Mouse (Mus musculus): Measurements from ENCODE around the gene Scap. TPM values are rescaled to one million over a fixed set of nuclear protein-coding genes. Genes with fewer than 3 reads are reported as not detected.
"Not testable (repeated sequence)": the region's sequence is repeated elsewhere in the genome, so short reads cannot be mapped to it uniquely, and the experiment has no call there.

Scap gene
- polyA plus RNA-seq, 1 experiment from 2014 or later, result 36.6 TPM

- Histone ChIP-seq H3K4me3 (ENCODE audit: low read depth, low read length) (no peak overlapping the region), H3K4me2 (ENCODE audit: low read depth, low read length) (no peak overlapping the region), H3K9me3 (replicated peaks; ENCODE audit: control insufficient read depth, low read length) (no peaks in the 10 kb centered on the region), H3K36me3 (ENCODE audit: control insufficient read depth, insufficient read depth) (no peaks in the 10 kb centered on the region), H3K4me1 (ENCODE audit: control insufficient read depth, low read depth, low read length) (0 out of 2 replicates have a peak, but pooled peaks cover 2% of the 10 kb centered on the region), H3K27ac (ENCODE audit: low read length) (no peak overlapping the region), H3K27me3 (ENCODE audit: control insufficient read depth, insufficient read depth, low read depth, low read length) (no peaks in the 10 kb centered on the region), H3K9ac (ENCODE audit: low read depth, low read length) (no peak overlapping the region)
- WGBS (ENCODE audit: insufficient replicate concordance), result 18% methylated on average over 2 of the region's 2 CpGs
- no peak for ATAC-seq (ENCODE audit: low read depth)
Measured at GRCm38 (mm10) chr9:110328178-110328577, 4.9 kb upstream of the Scap start.

GRCm38 (mm10) chr9:110328946-110329630 is 4.0 kb upstream of the Scap start:
- no peak overlapping the region for H3K4me2 ChIP-seq (ENCODE audit: low read depth, low read length)
- no peaks in the 10 kb centered on the region for H3K36me3 ChIP-seq (ENCODE audit: control insufficient read depth, insufficient read depth)
- WGBS (ENCODE audit: insufficient replicate concordance), result 26% methylated on average over 5 of the region's 5 CpGs
- H3K4me1 ChIP-seq (ENCODE audit: control insufficient read depth, low read depth, low read length), result peaks cover 7% of the 10 kb centered on the region
- no peak for ATAC-seq (ENCODE audit: low read depth)
- no peak overlapping the region for H3K9ac ChIP-seq (ENCODE audit: low read depth, low read length)
- no peaks in the 10 kb centered on the region for H3K27me3 ChIP-seq (ENCODE audit: control insufficient read depth, insufficient read depth, low read depth, low read length)
- no peak overlapping the region for H3K4me3 ChIP-seq (ENCODE audit: low read depth, low read length)
- no peaks in the 10 kb centered on the region for H3K9me3 ChIP-seq (replicated peaks; ENCODE audit: control insufficient read depth, low read length)
- H3K27ac ChIP-seq (ENCODE audit: low read length), result no peak overlapping the region

GRCm38 (mm10) chr9:110329655-110330054 is 3.4 kb upstream of the Scap start:
- Histone ChIP-seq H3K27ac (ENCODE audit: low read length) (no peak overlapping the region), H3K9me3 (replicated peaks; ENCODE audit: control insufficient read depth, low read length) (no peaks in the 10 kb centered on the region)

GRCm38 (mm10) chr9:110330341-110330740 is 2.7 kb upstream of the Scap start:
- H3K27ac ChIP-seq (ENCODE audit: low read length), result no peak overlapping the region
- H3K27me3 ChIP-seq (ENCODE audit: control insufficient read depth, insufficient read depth, low read depth, low read length), result no peaks in the 10 kb centered on the region
- no peak overlapping the region for H3K4me3 ChIP-seq (ENCODE audit: low read depth, low read length)
- H3K4me1 ChIP-seq (ENCODE audit: control insufficient read depth, low read depth, low read length), result peaks cover 17% of the 10 kb centered on the region
- H3K36me3 ChIP-seq (ENCODE audit: control insufficient read depth, insufficient read depth), result no peaks in the 10 kb centered on the region
- H3K9ac ChIP-seq (ENCODE audit: low read depth, low read length), result no peak overlapping the region
- ATAC-seq (ENCODE audit: low read depth), result no peak
- no peaks in the 10 kb centered on the region for H3K9me3 ChIP-seq (replicated peaks; ENCODE audit: control insufficient read depth, low read length)
- WGBS (ENCODE audit: insufficient replicate concordance), result 39% methylated on average over 6 of the region's 6 CpGs
- H3K4me2 ChIP-seq (ENCODE audit: low read depth, low read length), result no peak overlapping the region

More at GRCm38 (mm10) chr9:110329655-110330054, 3.4 kb upstream of the Scap start:
- WGBS (ENCODE audit: insufficient replicate concordance), result 67% methylated on average over 21 of the region's 21 CpGs
- H3K4me2 ChIP-seq (ENCODE audit: low read depth, low read length), result no peak overlapping the region
- no peak overlapping the region for H3K9ac ChIP-seq (ENCODE audit: low read depth, low read length)
- ATAC-seq (ENCODE audit: low read depth), result no peak
- H3K27me3 ChIP-seq (ENCODE audit: control insufficient read depth, insufficient read depth, low read depth, low read length), result no peaks in the 10 kb centered on the region
- no peak overlapping the region for H3K4me3 ChIP-seq (ENCODE audit: low read depth, low read length)
- no peaks in the 10 kb centered on the region for H3K36me3 ChIP-seq (ENCODE audit: control insufficient read depth, insufficient read depth)
- peaks cover 11% of the 10 kb centered on the region for H3K4me1 ChIP-seq (ENCODE audit: control insufficient read depth, low read depth, low read length)

GRCm38 (mm10) chr9:110330913-110331312 is 2.2 kb upstream of the Scap start:
- not testable (repeated sequence) for H3K36me3 ChIP-seq (ENCODE audit: control insufficient read depth, insufficient read depth); H3K4me3 ChIP-seq (ENCODE audit: low read depth, low read length); ATAC-seq (ENCODE audit: low read depth); H3K27ac ChIP-seq (ENCODE audit: low read length); H3K27me3 ChIP-seq (ENCODE audit: control insufficient read depth, insufficient read depth, low read depth, low read length); H3K9ac ChIP-seq (ENCODE audit: low read depth, low read length); H3K9me3 ChIP-seq (replicated peaks; ENCODE audit: control insufficient read depth, low read length); H3K4me2 ChIP-seq (ENCODE audit: low read depth, low read length)
- WGBS (ENCODE audit: insufficient replicate concordance), result 71% methylated on average over 5 of the region's 5 CpGs
- H3K4me1 ChIP-seq (ENCODE audit: control insufficient read depth, low read depth, low read length), result peaks cover 19% of the 10 kb centered on the region

- Histone ChIP-seq H3K27me3 (ENCODE audit: control insufficient read depth, insufficient read depth, low read depth, low read length) (no peaks in the 10 kb centered on the region), H3K27ac (ENCODE audit: low read length) (peak overlapping the region; percentile 50), H3K4me2 (ENCODE audit: low read depth, low read length) (peak overlapping the region; percentile 89), H3K4me3 (ENCODE audit: low read depth, low read length) (peak overlapping the region; percentile 78), H3K36me3 (ENCODE audit: control insufficient read depth, insufficient read depth) (no peaks in the 10 kb centered on the region), H3K9me3 (replicated peaks; ENCODE audit: control insufficient read depth, low read length) (no peaks in the 10 kb centered on the region), H3K9ac (ENCODE audit: low read depth, low read length) (peak overlapping the region; percentile 80), H3K4me1 (ENCODE audit: control insufficient read depth, low read depth, low read length) (peaks cover 19% of the 10 kb centered on the region)
- 6% methylated on average over 12 of the region's 12 CpGs for WGBS (ENCODE audit: insufficient replicate concordance)
- ATAC-seq (ENCODE audit: low read depth), result no peak
Measured at GRCm38 (mm10) chr9:110333896-110334259, 790 bp downstream of the Scap start.

- peak overlapping the region; percentile 28 for H3K4me3 ChIP-seq (ENCODE audit: low read depth, low read length)
- H3K27ac ChIP-seq (ENCODE audit: low read length), result peak overlapping the region; percentile 1; the same call in 1 of the 2 replicates
- ATAC-seq (ENCODE audit: low read depth), result no peak
- no peaks in the 10 kb centered on the region for H3K36me3 ChIP-seq (ENCODE audit: control insufficient read depth, insufficient read depth)
- H3K4me2 ChIP-seq (ENCODE audit: low read depth, low read length), result peak overlapping the region; percentile 89
- H3K27me3 ChIP-seq (ENCODE audit: control insufficient read depth, insufficient read depth, low read depth, low read length), result no peaks in the 10 kb centered on the region
- 40% methylated on average over 8 of the region's 8 CpGs for WGBS (ENCODE audit: insufficient replicate concordance)
- H3K9me3 ChIP-seq (replicated peaks; ENCODE audit: control insufficient read depth, low read length), result no peaks in the 10 kb centered on the region
- H3K9ac ChIP-seq (ENCODE audit: low read depth, low read length), result no peak overlapping the region
- peaks cover 19% of the 10 kb centered on the region for H3K4me1 ChIP-seq (ENCODE audit: control insufficient read depth, low read depth, low read length)
Measured at GRCm38 (mm10) chr9:110334849-110335248, 1.8 kb downstream of the Scap start.

GRCm38 (mm10) chr9:110340037-110340750 is 7.1 kb downstream of the Scap start:
- WGBS (ENCODE audit: insufficient replicate concordance), result 57% methylated on average over 5 of the region's 5 CpGs
- Histone ChIP-seq H3K9ac (ENCODE audit: low read depth, low read length) (no peak overlapping the region), H3K4me3 (ENCODE audit: low read depth, low read length) (no peak overlapping the region), H3K36me3 (ENCODE audit: control insufficient read depth, insufficient read depth) (no peaks in the 10 kb centered on the region), H3K4me1 (ENCODE audit: control insufficient read depth, low read depth, low read length) (peaks cover 6% of the 10 kb centered on the region), H3K27ac (ENCODE audit: low read length) (no peak overlapping the region), H3K4me2 (ENCODE audit: low read depth, low read length) (no peak overlapping the region), H3K9me3 (replicated peaks; ENCODE audit: control insufficient read depth, low read length) (no peaks in the 10 kb centered on the region), H3K27me3 (ENCODE audit: control insufficient read depth, insufficient read depth, low read depth, low read length) (no peaks in the 10 kb centered on the region)
- no peak for ATAC-seq (ENCODE audit: low read depth)

GRCm38 (mm10) chr9:110342008-110342407 is 8.9 kb downstream of the Scap start:
- H3K9me3 ChIP-seq (replicated peaks; ENCODE audit: control insufficient read depth, low read length), result no peaks in the 10 kb centered on the region
- H3K27ac ChIP-seq (ENCODE audit: low read length), result no peak overlapping the region
- 57% methylated on average over 8 of the region's 8 CpGs for WGBS (ENCODE audit: insufficient replicate concordance)
- H3K4me2 ChIP-seq (ENCODE audit: low read depth, low read length), result no peak overlapping the region
- ATAC-seq (ENCODE audit: low read depth), result no peak
- H3K27me3 ChIP-seq (ENCODE audit: control insufficient read depth, insufficient read depth, low read depth, low read length), result no peaks in the 10 kb centered on the region
- H3K4me3 ChIP-seq (ENCODE audit: low read depth, low read length), result no peak overlapping the region
- H3K4me1 ChIP-seq (ENCODE audit: control insufficient read depth, low read depth, low read length), result peaks cover 2% of the 10 kb centered on the region
- no peak overlapping the region for H3K9ac ChIP-seq (ENCODE audit: low read depth, low read length)
- H3K36me3 ChIP-seq (ENCODE audit: control insufficient read depth, insufficient read depth), result no peaks in the 10 kb centered on the region
